Mouse (Mus musculus): ENCODE results near the gene Hace1.
A peak's percentile ranks its signal among the peaks of the same experiment; 100 is the strongest.

Hace1 gene

DNA sequence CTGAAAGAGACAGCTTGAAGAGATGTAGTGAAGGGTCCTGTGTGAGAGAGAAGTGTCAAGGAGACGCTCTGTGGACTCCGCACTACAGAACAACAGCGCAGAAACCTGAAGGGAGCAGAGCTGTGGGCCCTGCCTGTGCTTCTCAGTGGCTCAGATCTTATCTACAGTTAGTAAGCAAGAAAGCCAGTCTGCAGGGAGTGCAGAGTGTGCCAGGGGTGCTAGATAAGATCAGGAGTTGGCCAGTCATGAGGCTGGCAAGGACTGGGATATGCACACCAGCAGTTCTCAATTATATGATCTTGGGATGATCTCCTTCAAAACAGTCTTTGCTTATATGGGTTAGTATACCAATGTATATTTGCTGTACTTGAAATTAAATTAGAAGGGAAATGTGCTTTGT is 121.3 kb downstream of the Hace1 start:
- DNase-seq (ENCODE audit: low read depth, low spot score) = no peak

- DNase-seq (ENCODE audit: low read depth, low spot score) = no peak
Measured at GRCm38 (mm10) chr10:45706849-45707248, 129.2 kb downstream of the Hace1 start.

- DNase-seq (ENCODE audit: low read depth, low spot score) = no peak
Measured at GRCm38 (mm10) chr10:45710848-45711247, 133.2 kb downstream of the Hace1 start.

DNA sequence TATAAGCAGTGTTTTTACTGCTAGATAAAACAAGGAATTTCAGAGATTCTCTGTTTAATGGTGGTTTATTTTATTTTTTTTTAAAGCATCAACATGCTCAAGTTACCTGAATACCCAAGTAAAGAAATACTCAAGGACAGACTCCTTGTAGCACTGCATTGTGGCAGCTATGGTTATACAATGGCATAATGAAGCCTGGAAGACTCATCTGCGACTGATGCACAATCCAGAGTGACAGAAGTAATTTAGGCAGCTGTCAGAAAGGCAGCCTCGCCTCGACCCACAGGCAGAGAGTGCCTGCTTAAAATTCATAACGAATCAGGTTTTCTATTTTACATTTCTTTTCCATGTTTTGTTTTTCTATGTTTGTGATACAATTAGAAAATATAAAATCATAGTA is 133.7 kb downstream of the Hace1 start:
- DNase-seq (ENCODE audit: low read depth, low spot score) = peak; percentile 11

Measured in brain, adult 2 months (tissue).